Mouse (Mus musculus) kidney, adult 8-10 months (tissue): ENCODE data around the gene Rsc1a1.

ENCODE experiments used
- DNase-seq, 2 experiments: peaks; one replicate each; pipeline ENCODE4 v3.0.0; 2022

The Rsc1a1 gene

GRCm38 (mm10) chr4:141651944-141652343, 33.5 kb downstream of the Rsc1a1 start:
- no peak for DNase-seq

GRCm38 (mm10) chr4:141651286-141651685, 34.1 kb downstream of the Rsc1a1 start:
- no peak for DNase-seq

- no peak for DNase-seq
Observed at GRCm38 (mm10) chr4:141649244-141649643, 36.2 kb downstream of the Rsc1a1 start.

- DNase-seq, result no peak
Observed at GRCm38 (mm10) chr4:141648262-141648661, 37.1 kb downstream of the Rsc1a1 start.

- no peak for DNase-seq
Observed at GRCm38 (mm10) chr4:141647187-141647586, 38.2 kb downstream of the Rsc1a1 start.

- no peak for DNase-seq
Observed at GRCm38 (mm10) chr4:141645988-141646387, 39.4 kb downstream of the Rsc1a1 start.

GRCm38 (mm10) chr4:141643118-141643855, 42.1 kb downstream of the Rsc1a1 start:
- peak; percentile 84 to 88 for DNase-seq

GRCm38 (mm10) chr4:141641961-141642811, 43.2 kb downstream of the Rsc1a1 start:
- DNase-seq, result peak; percentile 68 to 71

- DNase-seq, result peak; percentile 84 to 91
Observed at GRCm38 (mm10) chr4:141641353-141641771, 44.0 kb downstream of the Rsc1a1 start.

- no peak for DNase-seq
Observed at GRCm38 (mm10) chr4:141639474-141639873, 45.9 kb downstream of the Rsc1a1 start.

- DNase-seq, result peak; percentile 81 to 87
Observed at GRCm38 (mm10) chr4:141636693-141637092, 48.7 kb downstream of the Rsc1a1 start.

GRCm38 (mm10) chr4:141635991-141636390, 49.4 kb downstream of the Rsc1a1 start:
- DNase-seq, result no peak
